Mouse (Mus musculus) CH12.LX (cell line): ENCODE data around the gene Hpca. TPM values are rescaled to one million over a fixed set of nuclear protein-coding genes. Genes with fewer than 3 reads are reported as not detected.
A peak's percentile ranks its signal among the peaks of the same experiment; 100 is the strongest.

Source experiments
- DNase-seq: peaks from one replicate; pipeline ENCODE4 v3.0.0-alpha.2; 2013; ENCODE audit errors: extremely low read depth
- H3K27ac ChIP-seq: 2 replicates; pipeline ENCODE4 v1.5.1; 2012; ENCODE audit warnings: low read depth, mild to moderate bottlenecking, control low read depth, moderate library complexity; ENCODE audit not compliant: insufficient read depth
- H3K27me3 ChIP-seq: replicated peaks from 2 replicates; pipeline ENCODE3; 2012; ENCODE audit warnings: inconsistent platforms
- H3K36me3 ChIP-seq, 2 experiments: replicated peaks in 1 of 2; 2 replicates each; pipeline versions ENCODE3 to v1.6.1; 2012; ENCODE audit warnings: inconsistent platforms in 1 of 2, low read length in 1 of 2, mild to moderate bottlenecking in 1 of 2, mixed read lengths in 1 of 2, moderate library complexity in 1 of 2; ENCODE audit not compliant: control insufficient read depth in 1 of 2, insufficient read depth in 1 of 2
- H3K4me1 ChIP-seq, 2 experiments: 2 replicates each; pipeline ENCODE4 v1.6.1; 2012; ENCODE audit warnings: inconsistent platforms in 1 of 2, moderate library complexity in 1 of 2; ENCODE audit not compliant: insufficient read depth in 2 of 2, control insufficient read depth in 1 of 2
- H3K4me2 ChIP-seq: 2 replicates; pipeline ENCODE4 v1.6.1; 2012; ENCODE audit warnings: low read depth, mild to moderate bottlenecking, control low read depth; ENCODE audit not compliant: poor library complexity, insufficient read depth, severe bottlenecking
- H3K4me3 ChIP-seq, 3 experiments: fragments of 150-350 bp in 1 of 3; sonication (generic) in 1 of 3; replicated peaks in 1 of 3; 2 replicates each; pipeline versions ENCODE3 to v1.5.1; 2011 to 2012; ENCODE audit warnings: low read depth in 2 of 3, low read length in 2 of 3, mild to moderate bottlenecking in 2 of 3, moderate library complexity in 2 of 3, control low read depth in 1 of 3, improper control_type of control experiment in 1 of 3, inconsistent platforms in 1 of 3, mixed read lengths in 1 of 3; ENCODE audit not compliant: poor library complexity in 1 of 3
- H3K79me2 ChIP-seq: replicated peaks from 2 replicates; pipeline ENCODE4 v1.6.1; 2012; ENCODE audit warnings: mild to moderate bottlenecking, moderate library complexity; ENCODE audit not compliant: control insufficient read depth, poor library complexity, insufficient read depth, severe bottlenecking; ENCODE audit errors: extremely low read depth
- H3K9ac ChIP-seq: 2 replicates; pipeline ENCODE4 v1.6.1; 2012; ENCODE audit warnings: low read depth, mild to moderate bottlenecking, control low read depth, moderate library complexity; ENCODE audit not compliant: insufficient read depth
- H3K9me3 ChIP-seq: replicated peaks from 2 replicates; pipeline ENCODE3; 2012; ENCODE audit warnings: low read length, inconsistent platforms, mixed read lengths
- BHLHE40 ChIP-seq: IDR thresholded peaks from 2 replicates; pipeline ENCODE4 v1.6.1; 2011; ENCODE audit warnings: mild to moderate bottlenecking, low read depth, low read length, improper control_type of control experiment
- CHD1 ChIP-seq: IDR thresholded peaks from 2 replicates; pipeline ENCODE4 v1.6.1; 2012; ENCODE audit warnings: low read depth, low read length, improper control_type of control experiment, inconsistent platforms
- CHD2 ChIP-seq: IDR thresholded peaks from 2 replicates; pipeline ENCODE4 v1.6.1; 2011; ENCODE audit warnings: low read length, improper control_type of control experiment
- E2F4 ChIP-seq: IDR thresholded peaks from 2 replicates; pipeline ENCODE4 v1.6.1; 2011; ENCODE audit warnings: low read depth, low read length, improper control_type of control experiment; ENCODE audit not compliant: insufficient replicate concordance
- ELF1 ChIP-seq: IDR thresholded peaks from 2 replicates; pipeline ENCODE4 v1.6.1; 2014; ENCODE audit warnings: low read depth, mild to moderate bottlenecking, inconsistent platforms, low read length, improper control_type of control experiment
- EP300 ChIP-seq: IDR thresholded peaks from 2 replicates; pipeline ENCODE4 v1.6.1; 2011; ENCODE audit warnings: low read length, improper control_type of control experiment
- GABPA ChIP-seq: IDR thresholded peaks from 2 replicates; pipeline ENCODE4 v1.6.1; 2012; ENCODE audit warnings: low read depth, low read length, improper control_type of control experiment, inconsistent platforms; ENCODE audit not compliant: insufficient replicate concordance
- JUN ChIP-seq: IDR thresholded peaks from 2 replicates; pipeline ENCODE4 v1.6.1; 2011; ENCODE audit warnings: low read depth, mild to moderate bottlenecking, low read length, improper control_type of control experiment, moderate library complexity; ENCODE audit not compliant: insufficient read depth
- JUND ChIP-seq: conservative IDR thresholded peaks from 2 replicates; pipeline ENCODE4 v1.6.1; 2011; ENCODE audit warnings: low read depth, low read length, improper control_type of control experiment
- KAT2A ChIP-seq: IDR thresholded peaks from 2 replicates; pipeline ENCODE4 v1.6.1; 2012; ENCODE audit warnings: low read length, improper control_type of control experiment, inconsistent platforms; ENCODE audit not compliant: insufficient replicate concordance
- MAX ChIP-seq: IDR thresholded peaks from 2 replicates; pipeline ENCODE4 v1.6.1; 2011; ENCODE audit warnings: low read length, improper control_type of control experiment
- MAZ ChIP-seq: IDR thresholded peaks from 2 replicates; pipeline ENCODE4 v1.6.1; 2012; ENCODE audit warnings: low read depth, mild to moderate bottlenecking, inconsistent platforms, low read length, improper control_type of control experiment, moderate library complexity
- NELFE ChIP-seq: IDR thresholded peaks from 2 replicates; pipeline ENCODE4 v1.6.1; 2011; ENCODE audit warnings: low read depth, low read length, improper control_type of control experiment
- PAX5 ChIP-seq: IDR thresholded peaks from 2 replicates; pipeline ENCODE4 v1.6.1; 2012; ENCODE audit warnings: low read length, inconsistent platforms, mixed read lengths
- POLR2A ChIP-seq: IDR thresholded peaks from 2 replicates; pipeline ENCODE4 v1.6.1; 2011; ENCODE audit warnings: low read depth, mild to moderate bottlenecking, improper control_type of control experiment, low read length
- POLR2AphosphoS2 ChIP-seq: IDR thresholded peaks from 2 replicates; pipeline ENCODE4 v1.6.1; 2011; ENCODE audit warnings: low read depth, low read length, improper control_type of control experiment
- RAD21 ChIP-seq: IDR thresholded peaks from 2 replicates; pipeline ENCODE4 v1.6.1; 2011; ENCODE audit warnings: low read depth, mild to moderate bottlenecking, low read length, improper control_type of control experiment, moderate library complexity
- RCOR1 ChIP-seq: conservative IDR thresholded peaks from 2 replicates; pipeline ENCODE4 v1.6.1; 2012; ENCODE audit warnings: low read depth, mild to moderate bottlenecking, inconsistent platforms, low read length, improper control_type of control experiment
- SMC3 ChIP-seq: IDR thresholded peaks from 2 replicates; pipeline ENCODE4 v1.6.1; 2011; ENCODE audit warnings: low read depth, low read length, improper control_type of control experiment
- TBP ChIP-seq: conservative IDR thresholded peaks from 2 replicates; pipeline ENCODE4 v1.6.1; 2011; ENCODE audit warnings: low read depth, low read length, improper control_type of control experiment
- UBTF ChIP-seq: IDR thresholded peaks from 2 replicates; pipeline ENCODE4 v1.6.1; 2012; ENCODE audit warnings: low read depth, mild to moderate bottlenecking, inconsistent platforms, low read length, improper control_type of control experiment, moderate library complexity
- USF1 ChIP-seq: IDR thresholded peaks from 2 replicates; pipeline ENCODE4 v1.6.1; 2014; ENCODE audit warnings: low read depth, mild to moderate bottlenecking, inconsistent platforms, low read length, improper control_type of control experiment
- USF2 ChIP-seq: conservative IDR thresholded peaks from 2 replicates; pipeline ENCODE4 v1.6.1; 2011; ENCODE audit warnings: low read depth, low read length, improper control_type of control experiment
- ZC3H11A ChIP-seq: IDR thresholded peaks from 2 replicates; pipeline ENCODE4 v1.6.1; 2012; ENCODE audit warnings: low read depth, mild to moderate bottlenecking, inconsistent platforms, low read length, improper control_type of control experiment
- ZKSCAN1 ChIP-seq: IDR thresholded peaks from 2 replicates; pipeline ENCODE4 v1.6.1; 2012; ENCODE audit warnings: low read depth, inconsistent platforms, low read length, improper control_type of control experiment, borderline replicate concordance
- ZMIZ1 ChIP-seq: IDR thresholded peaks from 2 replicates; pipeline ENCODE4 v1.6.1; 2012; ENCODE audit warnings: low read depth, mild to moderate bottlenecking, inconsistent platforms, low read length, improper control_type of control experiment
- ZNF384 ChIP-seq: IDR thresholded peaks from 2 replicates; pipeline ENCODE4 v1.6.1; 2012; ENCODE audit warnings: low read depth, low read length, improper control_type of control experiment, inconsistent platforms
- dilution Hi-C: fragments of 300-500 bp; cut with MboI; formaldehyde crosslinking; loops from 2 replicates; pipeline ENCODE4 v1.14.3; 2020; ENCODE audit warnings: low sequenced_read_pairs; ENCODE audit not compliant: extremely low pct_unique_long_range_greater_than_20kb, extremely low pct_ligation_motif_present
- in situ Hi-C: fragments of 300-500 bp; cut with MboI; formaldehyde crosslinking; loops from 3 replicates; pipeline ENCODE4 v1.14.3; 2019; ENCODE audit warnings: low sequenced_read_pairs, low pct_ligation_motif_present, low pct_unique_long_range_greater_than_20kb, mixed read lengths
- polyA plus RNA-seq: library from polyadenylated mRNA; unstranded; fragments of >175 nt; gene quantifications from 2 replicates; pipeline ENCODE4 v1.2.1, GENCODE M21; 2012; ENCODE audit warnings: low read depth; ENCODE audit not compliant: insufficient read length
- total RNA-seq, 2 experiments: library from RNA; depleted of rRNA; stranded (reverse); fragments of 300-350 nt in 1 of 2; fragments of >200 nt in 1 of 2; gene quantifications; 2 replicates each; pipeline ENCODE4 v1.2.3; 2012 to 2014

Gene Hpca
- total and polyA plus RNA-seq, 3 experiments: 1.3 to 28.5 (median 2.9) TPM

GRCm38 (mm10) chr4:129144401-129145367 lies 22.8 kb upstream of the Hpca start:
- Histone ChIP-seq H3K4me1 (peaks cover 0 to 12% of the 10 kb centered on the region in 2 experiments; a peak in 1 of 4 replicates), H3K4me3 (no peak overlapping the region), H3K36me3 (peaks cover 14 to 69% of the 10 kb centered on the region in 2 experiments), H3K27me3 (no peaks in the 10 kb centered on the region), H3K9ac (no peak overlapping the region), H3K9me3 (no peaks in the 10 kb centered on the region), H3K27ac (no peak overlapping the region), H3K79me2 (no peaks in the 10 kb centered on the region), H3K4me2 (no peak overlapping the region)
- dilution Hi-C loops (no loop called here), in situ Hi-C loops (no loop called here)
- TF ChIP-seq ZNF384: no peak
- DNase-seq: no peak

- in situ Hi-C loops: no loop called here
These were observed 21.7 kb upstream of the Hpca start for GRCm38 (mm10) chr4:129143509-129143908.

GRCm38 (mm10) chr4:129142439-129143045 lies 20.7 kb upstream of the Hpca start:
- in situ Hi-C loops: no loop called here
- Histone ChIP-seq H3K27me3 (no peaks in the 10 kb centered on the region), H3K9me3 (no peaks in the 10 kb centered on the region), H3K4me2 (no peak overlapping the region), H3K79me2 (no peaks in the 10 kb centered on the region), H3K4me3 (no peak overlapping the region), H3K36me3 (peaks cover 3 to 53% of the 10 kb centered on the region in 2 experiments), H3K9ac (no peak overlapping the region), H3K27ac (no peak overlapping the region), H3K4me1 (peaks cover 7 to 23% of the 10 kb centered on the region in 2 experiments)
- peak; percentile 12 for DNase-seq
- dilution Hi-C loops: no loop called here
- TF ChIP-seq ZMIZ1 (no peak), USF2 (no peak), RAD21 (no peak), NELFE (no peak), KAT2A (no peak), POLR2A (no peak), ELF1 (no peak), POLR2AphosphoS2 (no peak), GABPA (no peak), MAX (no peak), ZNF384 (no peak), USF1 (no peak), SMC3 (no peak), ZC3H11A (no peak), EP300 (no peak), MAZ (no peak), CHD1 (no peak)

More at GRCm38 (mm10) chr4:129143509-129143908, 21.7 kb upstream of the Hpca start:
- dilution Hi-C loops: no loop called here
- TF ChIP-seq BHLHE40 (no peak), CHD1 (no peak), TBP (no peak), USF1 (no peak), NELFE (no peak), KAT2A (no peak), POLR2AphosphoS2 (no peak), JUN (no peak), MAX (no peak), ZKSCAN1 (no peak), E2F4 (no peak), RCOR1 (no peak), ZC3H11A (no peak), USF2 (no peak), CHD2 (no peak), UBTF (no peak), JUND (no peak), PAX5 (no peak)
- Histone ChIP-seq H3K9ac (no peak overlapping the region), H3K27me3 (no peaks in the 10 kb centered on the region), H3K36me3 (peaks cover 6 to 63% of the 10 kb centered on the region in 2 experiments), H3K4me2 (no peak overlapping the region), H3K4me1 (peaks cover 2 to 13% of the 10 kb centered on the region in 2 experiments; a peak in 3 of 4 replicates), H3K79me2 (no peaks in the 10 kb centered on the region), H3K27ac (no peak overlapping the region), H3K4me3 (no peak overlapping the region), H3K9me3 (no peaks in the 10 kb centered on the region)
- DNase-seq: no peak
